Mouse (Mus musculus) midbrain, embryonic 16.5 days (tissue): ENCODE measurements around the gene Ppp1r3c. TPM values are rescaled to one million over a fixed set of nuclear protein-coding genes. Genes with fewer than 3 reads are reported as not detected.

Source experiments
- ATAC-seq: fragments of 200-750 bp; cut with Nextera tagmentation; 2 replicates; pipeline ENCODE4 v1.8.0; 2017; ENCODE audit warnings: moderate TSS enrichment
- H3K27ac ChIP-seq: fragments of 300-500 bp; sonication (generic); 2 replicates; pipeline ENCODE4 v1.5.1; 2014; ENCODE audit warnings: mild to moderate bottlenecking, low read length, mixed read lengths
- H3K27me3 ChIP-seq: fragments of 300-500 bp; sonication (generic); 2 replicates; pipeline ENCODE4 v1.6.1; 2014; ENCODE audit warnings: low read depth, low read length, mixed read lengths; ENCODE audit not compliant: control insufficient read depth, insufficient read depth
- H3K36me3 ChIP-seq: fragments of 300-500 bp; sonication (generic); 2 replicates; pipeline ENCODE4 v1.6.1; 2014; ENCODE audit warnings: mild to moderate bottlenecking, low read length, moderate library complexity, mixed read lengths; ENCODE audit not compliant: control insufficient read depth, insufficient read depth
- H3K4me1 ChIP-seq: fragments of 300-500 bp; sonication (generic); 2 replicates; pipeline ENCODE4 v1.6.1; 2014; ENCODE audit warnings: mild to moderate bottlenecking, low read length, mixed read lengths; ENCODE audit not compliant: control insufficient read depth, insufficient read depth
- H3K4me2 ChIP-seq: fragments of 300-500 bp; sonication (generic); 2 replicates; pipeline ENCODE4 v1.6.1; 2014; ENCODE audit warnings: mild to moderate bottlenecking, low read length, mixed read lengths
- H3K4me3 ChIP-seq: fragments of 300-500 bp; sonication (generic); 2 replicates; pipeline ENCODE4 v1.5.1; 2014; ENCODE audit warnings: low read depth, mild to moderate bottlenecking, low read length, moderate library complexity, mixed read lengths
- H3K9ac ChIP-seq: fragments of 300-500 bp; sonication (generic); 2 replicates; pipeline ENCODE4 v1.6.1; 2014; ENCODE audit warnings: low read depth, low read length, mixed read lengths
- H3K9me3 ChIP-seq: fragments of 300-500 bp; sonication (generic); replicated peaks from 2 replicates; pipeline ENCODE4 v1.6.1; 2014; ENCODE audit warnings: mild to moderate bottlenecking, low read length, mixed read lengths; ENCODE audit not compliant: control insufficient read depth, poor library complexity, severe bottlenecking
- WGBS: fragments of 180-500 bp; shearing (Covaris S2); extraction: QIAGEN DNeasy Blood & Tissue Kit; methylation state at CpG from one replicate; pipeline ENCODE4 v1.1.7; 2014; 5-methylcytosine and 5-hydroxymethylcytosine counted together
- polyA plus RNA-seq: library from polyadenylated mRNA; unstranded; fragments of >200 nt; fragmentation: Nextera tagmentation; extraction: Ambion mirVana; gene quantifications from 2 replicates; pipeline ENCODE4 v1.2.1, GENCODE M21; 2015

The Ppp1r3c gene
- polyA plus RNA-seq, 1 experiment from 2014 or later, result 18.3 TPM

DNA sequence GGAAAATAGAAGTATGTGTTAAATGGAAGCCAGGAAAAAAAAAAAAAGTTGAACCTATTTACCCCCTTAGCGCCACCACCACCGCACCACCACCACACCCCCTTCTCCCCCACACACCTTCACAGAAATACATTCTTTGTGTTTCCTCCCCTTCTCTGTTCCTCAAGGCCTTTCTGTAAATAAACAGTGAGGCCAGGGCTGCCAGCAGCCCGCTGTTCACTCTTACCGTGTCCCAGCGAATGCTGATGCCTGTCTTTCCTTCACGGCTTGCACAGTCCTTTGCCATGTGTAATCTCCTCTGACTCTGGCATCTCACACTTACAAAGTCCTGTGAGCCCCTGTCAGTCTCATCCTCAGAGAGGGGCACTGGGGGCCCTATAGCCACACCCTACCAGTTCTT is 30.3 kb downstream of the Ppp1r3c start:
- Histone ChIP-seq H3K4me1 (no peaks in the 10 kb centered on the region), H3K4me2 (0 out of 2 replicates have a peak overlapping the region, but pooled peaks have one; percentile 3), H3K9ac (no peak overlapping the region), H3K27me3 (no peaks in the 10 kb centered on the region), H3K9me3 (peaks cover 7% of the 10 kb centered on the region; the same call in 1 of the 2 replicates), H3K4me3 (no peak overlapping the region), H3K27ac (peak overlapping the region; percentile 28; the same call in 1 of the 2 replicates), H3K36me3 (no peaks in the 10 kb centered on the region)
- ATAC-seq, result no peak
- 84% methylated on average over 6 of the region's 6 CpGs for WGBS

- ATAC-seq, result peak; percentile 79
- no peaks in the 10 kb centered on the region for H3K36me3 ChIP-seq
- no peaks in the 10 kb centered on the region for H3K27me3 ChIP-seq
- H3K27ac ChIP-seq, result peak overlapping the region; percentile 28; the same call in 1 of the 2 replicates
- no peak overlapping the region for H3K4me3 ChIP-seq
- H3K4me1 ChIP-seq, result no peaks in the 10 kb centered on the region
- WGBS, result 75% methylated on average over 17 of the region's 17 CpGs
- H3K9ac ChIP-seq, result no peak overlapping the region
- H3K4me2 ChIP-seq, result no peak overlapping the region
- H3K9me3 ChIP-seq, result peaks cover 7% of the 10 kb centered on the region; the same call in 1 of the 2 replicates
These were observed 30.9 kb downstream of the Ppp1r3c start for GRCm38 (mm10) chr19:36705286-36706146.

- peaks cover 7% of the 10 kb centered on the region; the same call in 1 of the 2 replicates for H3K9me3 ChIP-seq
- H3K4me1 ChIP-seq, result no peaks in the 10 kb centered on the region
- H3K36me3 ChIP-seq, result no peaks in the 10 kb centered on the region
- H3K27me3 ChIP-seq, result no peaks in the 10 kb centered on the region
- 84% methylated on average over 7 of the region's 7 CpGs for WGBS
- no peak overlapping the region for H3K9ac ChIP-seq
- H3K4me3 ChIP-seq, result no peak overlapping the region
- H3K4me2 ChIP-seq, result no peak overlapping the region
- no peak overlapping the region for H3K27ac ChIP-seq
- ATAC-seq, result 0 out of 2 replicates have a peak, but pooled peaks have one; percentile 48
These were observed 31.7 kb downstream of the Ppp1r3c start for GRCm38 (mm10) chr19:36704763-36705162.

DNA sequence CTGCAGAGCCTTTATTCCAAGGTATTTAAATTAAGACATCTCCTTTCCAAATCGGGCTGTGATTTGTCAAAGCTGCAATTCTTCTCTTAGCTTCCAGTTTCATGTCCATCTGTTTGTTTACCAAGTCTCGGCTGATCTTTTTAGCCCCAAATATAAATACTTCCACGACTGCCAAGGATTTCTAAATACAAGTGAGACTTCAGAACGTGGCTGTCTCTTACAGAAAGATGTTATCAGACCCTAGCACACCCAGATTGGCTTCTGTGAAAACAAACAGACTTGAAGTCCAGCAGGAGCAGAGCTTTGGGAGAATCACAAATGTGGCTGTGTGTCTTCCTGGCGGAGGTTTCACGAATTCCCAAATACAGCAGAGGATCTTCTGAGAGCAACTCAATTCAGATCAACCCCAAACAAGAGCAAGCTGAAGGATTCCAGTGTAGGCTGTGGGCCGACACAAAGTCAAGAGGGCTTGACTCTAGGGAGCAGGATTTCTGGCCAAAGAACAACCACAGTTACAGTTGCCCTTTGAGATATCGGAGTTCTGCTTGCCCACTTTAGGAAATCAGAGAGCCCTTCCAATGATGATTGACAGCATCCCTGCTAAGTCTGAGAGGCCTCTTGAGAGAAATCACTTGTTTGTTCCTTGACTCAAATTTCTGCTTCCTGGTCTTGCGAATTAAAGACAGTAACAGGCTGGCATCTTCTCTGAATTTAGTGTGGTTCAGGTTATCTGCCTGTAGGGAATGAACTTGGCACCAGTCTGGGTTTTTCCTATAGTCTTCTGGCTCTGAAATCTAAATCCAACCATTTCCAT is 34.4 kb downstream of the Ppp1r3c start:
- Histone ChIP-seq H3K9me3 (peaks cover 4% of the 10 kb centered on the region; the same call in 1 of the 2 replicates), H3K27me3 (no peaks in the 10 kb centered on the region), H3K9ac (no peak overlapping the region), H3K4me2 (no peak overlapping the region), H3K4me1 (peaks cover 4% of the 10 kb centered on the region; the same call in 1 of the 2 replicates), H3K4me3 (no peak overlapping the region), H3K36me3 (no peaks in the 10 kb centered on the region), H3K27ac (no peak overlapping the region)
- ATAC-seq, result no peak
- WGBS, result 66% methylated on average over 9 of the region's 9 CpGs

GRCm38 (mm10) chr19:36701366-36701765 is 35.1 kb downstream of the Ppp1r3c start:
- Histone ChIP-seq H3K4me2 (no peak overlapping the region), H3K9me3 (peaks cover 4% of the 10 kb centered on the region; the same call in 1 of the 2 replicates), H3K36me3 (no peaks in the 10 kb centered on the region), H3K27ac (no peak overlapping the region), H3K4me1 (peaks cover 5% of the 10 kb centered on the region; the same call in 1 of the 2 replicates), H3K9ac (no peak overlapping the region), H3K4me3 (no peak overlapping the region), H3K27me3 (no peaks in the 10 kb centered on the region)
- no peak for ATAC-seq
- WGBS, result 67% methylated on average over 3 of the region's 3 CpGs

DNA sequence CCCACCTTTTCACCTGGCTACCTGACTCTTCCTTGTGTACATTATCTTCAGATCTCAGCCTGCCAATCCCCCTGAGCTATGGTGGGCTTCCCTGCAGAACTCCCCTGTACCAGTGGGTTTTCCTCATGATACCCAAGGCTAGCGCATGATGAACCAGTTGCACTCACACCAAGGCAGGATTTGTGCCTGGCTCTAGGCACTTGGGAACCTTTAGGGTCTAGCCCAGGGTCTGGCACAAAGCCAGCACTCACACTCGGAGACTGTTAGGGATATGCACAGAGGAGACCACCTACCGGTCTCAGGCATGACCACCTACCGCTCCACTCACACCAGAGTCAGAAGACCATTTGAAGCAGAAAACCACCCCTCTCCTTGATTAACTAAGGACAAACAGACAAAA is 35.5 kb downstream of the Ppp1r3c start:
- peaks cover 5% of the 10 kb centered on the region; the same call in 1 of the 2 replicates for H3K4me1 ChIP-seq
- no peak overlapping the region for H3K4me3 ChIP-seq
- ATAC-seq, result no peak
- H3K4me2 ChIP-seq, result no peak overlapping the region
- peaks cover 4% of the 10 kb centered on the region; the same call in 1 of the 2 replicates for H3K9me3 ChIP-seq
- no peak overlapping the region for H3K9ac ChIP-seq
- no peaks in the 10 kb centered on the region for H3K36me3 ChIP-seq
- 69% methylated on average over 4 of the region's 4 CpGs for WGBS
- no peak overlapping the region for H3K27ac ChIP-seq
- H3K27me3 ChIP-seq, result no peaks in the 10 kb centered on the region

- Histone ChIP-seq H3K9ac (no peak overlapping the region), H3K4me3 (no peak overlapping the region), H3K4me1 (peaks cover 5% of the 10 kb centered on the region; the same call in 1 of the 2 replicates), H3K9me3 (peaks cover 2% of the 10 kb centered on the region; the same call in 1 of the 2 replicates), H3K27me3 (no peaks in the 10 kb centered on the region), H3K27ac (no peak overlapping the region), H3K4me2 (no peak overlapping the region), H3K36me3 (no peaks in the 10 kb centered on the region)
- 86% methylated on average over 1 of the region's 1 CpGs for WGBS
- no peak for ATAC-seq
These were observed 37.3 kb downstream of the Ppp1r3c start for GRCm38 (mm10) chr19:36699151-36699550.

- ATAC-seq, result no peak
- Histone ChIP-seq H3K4me2 (no peak overlapping the region), H3K27ac (no peak overlapping the region), H3K9me3 (no peaks in the 10 kb centered on the region), H3K4me1 (peaks cover 5% of the 10 kb centered on the region; the same call in 1 of the 2 replicates), H3K9ac (no peak overlapping the region), H3K36me3 (no peaks in the 10 kb centered on the region), H3K4me3 (no peak overlapping the region), H3K27me3 (no peaks in the 10 kb centered on the region)
- WGBS, result 85% methylated on average over 3 of the region's 3 CpGs
These were observed 38.3 kb downstream of the Ppp1r3c start for GRCm38 (mm10) chr19:36698200-36698599.
